Mouse (Mus musculus) hindbrain, postnatal 0 days (tissue): ENCODE data around the gene Taf1c. TPM values are rescaled to one million over a fixed set of nuclear protein-coding genes. Genes with fewer than 3 reads are reported as not detected.

Experiments
- ATAC-seq: fragments of 200-750 bp; cut with Nextera tagmentation; 2 replicates; pipeline ENCODE4 v1.8.0; 2017; ENCODE audit warnings: mild to moderate bottlenecking, moderate TSS enrichment, moderate library complexity
- DNase-seq: peaks from one replicate; pipeline ENCODE4 v3.0.0-alpha.2; 2015; ENCODE audit warnings: low spot score
- H3K27ac ChIP-seq: fragments of 300-500 bp; sonication (generic); 2 replicates; pipeline ENCODE4 v1.5.1; 2014; ENCODE audit warnings: mild to moderate bottlenecking
- H3K27me3 ChIP-seq: fragments of 300-500 bp; sonication (generic); 2 replicates; pipeline ENCODE4 v1.6.1; 2014; ENCODE audit warnings: low read length, mixed read lengths; ENCODE audit not compliant: insufficient read depth
- H3K36me3 ChIP-seq: fragments of 300-500 bp; sonication (generic); 2 replicates; pipeline ENCODE4 v1.6.1; 2014; ENCODE audit warnings: low read length, mixed read lengths; ENCODE audit not compliant: insufficient read depth
- H3K4me1 ChIP-seq: fragments of 300-500 bp; sonication (generic); 2 replicates; pipeline ENCODE4 v1.6.1; 2014; ENCODE audit warnings: antibody characterized with exemption, low read length, mixed read lengths; ENCODE audit not compliant: insufficient read depth
- H3K4me2 ChIP-seq: fragments of 300-500 bp; sonication (generic); 2 replicates; pipeline ENCODE4 v1.6.1; 2014; ENCODE audit warnings: low read depth, mild to moderate bottlenecking, low read length, moderate library complexity, mixed read lengths
- H3K4me3 ChIP-seq: fragments of 300-500 bp; sonication (generic); 2 replicates; pipeline ENCODE4 v1.5.1; 2014; ENCODE audit warnings: low read length
- H3K9ac ChIP-seq: fragments of 300-500 bp; sonication (generic); replicated peaks from 2 replicates; pipeline ENCODE4 v1.6.1; 2014; ENCODE audit warnings: mild to moderate bottlenecking, low read length, moderate library complexity, mixed read lengths
- H3K9me3 ChIP-seq: fragments of 300-500 bp; sonication (generic); 2 replicates; pipeline ENCODE4 v1.6.1; 2016; ENCODE audit warnings: low read length, mixed read lengths
- CTCF ChIP-seq: IDR thresholded peaks from 2 replicates; pipeline ENCODE4 v1.5.1; 2016; ENCODE audit warnings: antibody characterized with exemption, control low read depth, low read depth
- WGBS: fragments of 180-500 bp; shearing (Covaris S2); extraction: QIAGEN DNeasy Blood & Tissue Kit; methylation state at CpG from one replicate; pipeline ENCODE4 v1.1.7; 2014; 5-methylcytosine and 5-hydroxymethylcytosine counted together
- polyA plus RNA-seq: library from polyadenylated mRNA; unstranded; fragments of >200 nt; fragmentation: Nextera tagmentation; extraction: Ambion mirVana; gene quantifications from 2 replicates; pipeline ENCODE4 v1.2.1, GENCODE M21; 2015
- total RNA-seq: library from RNA; depleted of rRNA; stranded (reverse); fragments of >200 nt; gene quantifications from 2 replicates; pipeline ENCODE4 v1.2.3, GENCODE M21; 2014

Taf1c gene
- total and polyA plus RNA-seq, 2 experiments from 2014 or later: 7.9 to 29.7 TPM

- no peak for TF ChIP-seq CTCF
- WGBS: 70% methylated on average over 5 of the region's 5 CpGs
- no peak overlapping the region for H3K4me2 ChIP-seq
- no peaks in the 10 kb centered on the region for H3K4me1 ChIP-seq
- no peaks in the 10 kb centered on the region for H3K36me3 ChIP-seq
- H3K9ac ChIP-seq: no peak overlapping the region
- H3K4me3 ChIP-seq: no peak overlapping the region
- no peak overlapping the region for H3K27ac ChIP-seq
- ATAC-seq (no peak), DNase-seq (no peak)
- H3K9me3 ChIP-seq: no peaks in the 10 kb centered on the region
- H3K27me3 ChIP-seq: no peaks in the 10 kb centered on the region
These were observed 13.9 kb upstream of the Taf1c start for GRCm38 (mm10) chr8:119618887-119619286.

GRCm38 (mm10) chr8:119617586-119617985 is 12.6 kb upstream of the Taf1c start:
- WGBS: 83% methylated on average over 5 of the region's 5 CpGs
- Histone ChIP-seq H3K27me3 (no peaks in the 10 kb centered on the region), H3K9me3 (no peaks in the 10 kb centered on the region), H3K27ac (no peak overlapping the region), H3K4me3 (no peak overlapping the region), H3K9ac (no peak overlapping the region), H3K4me2 (no peak overlapping the region), H3K4me1 (no peaks in the 10 kb centered on the region), H3K36me3 (no peaks in the 10 kb centered on the region)
- no peak for ATAC-seq
- DNase-seq: no peak
- no peak for TF ChIP-seq CTCF

- Histone ChIP-seq H3K4me3 (no peak overlapping the region), H3K36me3 (no peaks in the 10 kb centered on the region), H3K9ac (no peak overlapping the region), H3K27me3 (no peaks in the 10 kb centered on the region), H3K4me1 (no peaks in the 10 kb centered on the region), H3K4me2 (no peak overlapping the region), H3K27ac (no peak overlapping the region), H3K9me3 (no peaks in the 10 kb centered on the region)
- ATAC-seq: no peak
- TF ChIP-seq CTCF: no peak
- no peak for DNase-seq
- 86% methylated on average over 4 of the region's 4 CpGs for WGBS
These were observed 11.8 kb upstream of the Taf1c start for GRCm38 (mm10) chr8:119616811-119617210.

GRCm38 (mm10) chr8:119616358-119616757 is 11.3 kb upstream of the Taf1c start:
- ATAC-seq: no peak
- no peak for TF ChIP-seq CTCF
- 67% methylated on average over 6 of the region's 7 CpGs for WGBS
- Histone ChIP-seq H3K9ac (no peak overlapping the region), H3K27ac (no peak overlapping the region), H3K9me3 (no peaks in the 10 kb centered on the region), H3K27me3 (no peaks in the 10 kb centered on the region), H3K4me1 (no peaks in the 10 kb centered on the region), H3K4me2 (no peak overlapping the region), H3K4me3 (no peak overlapping the region), H3K36me3 (no peaks in the 10 kb centered on the region)
- no peak for DNase-seq

- Histone ChIP-seq H3K4me3 (no peak overlapping the region), H3K27me3 (no peaks in the 10 kb centered on the region), H3K36me3 (no peaks in the 10 kb centered on the region), H3K4me1 (no peaks in the 10 kb centered on the region), H3K9ac (no peak overlapping the region), H3K4me2 (no peak overlapping the region), H3K9me3 (no peaks in the 10 kb centered on the region), H3K27ac (no peak overlapping the region)
- DNase-seq: no peak
- TF ChIP-seq CTCF: no peak
- peak; percentile 27; the same call in 1 of the 2 replicates for ATAC-seq
- 68% methylated on average over 14 of the region's 14 CpGs for whole genome bisulfite sequencing
These were observed 10.1 kb upstream of the Taf1c start for GRCm38 (mm10) chr8:119615096-119615495.

- Histone ChIP-seq H3K4me3 (no peak within 1 kb of the TSS), H3K27me3 (no peaks in the 10 kb centered on the region), H3K4me2 (no peak within 1 kb of the TSS), H3K36me3 (no peaks in the 10 kb centered on the region), H3K27ac (no peak within 1 kb of the TSS), H3K9ac (no peak within 1 kb of the TSS), H3K4me1 (no peaks in the 10 kb centered on the region), H3K9me3 (0 out of 2 replicates have a peak, but pooled peaks cover 3% of the 10 kb centered on the region)
- no peak for DNase-seq
- TF ChIP-seq CTCF: no peak
- WGBS: 84% methylated on average over 26 of the region's 26 CpGs
- ATAC-seq: no peak; the same call in 1 of the 2 replicates
These were observed 7.4 kb upstream of the Taf1c start, which contains the start of gene Adad2 for GRCm38 (mm10) chr8:119612471-119612870. TSS of gene Adad2 (plus strand) at chr8:119612747.

- H3K9me3 ChIP-seq: 0 out of 2 replicates have a peak, but pooled peaks cover 3% of the 10 kb centered on the region
- WGBS: 86% methylated on average over 2 of the region's 2 CpGs
- H3K4me2 ChIP-seq: no peak overlapping the region
- H3K27ac ChIP-seq: no peak overlapping the region
- peaks cover 8% of the 10 kb centered on the region; the same call in 1 of the 2 replicates for H3K4me1 ChIP-seq
- H3K9ac ChIP-seq: no peak overlapping the region
- no peak for ATAC-seq
- H3K36me3 ChIP-seq: peaks cover 12% of the 10 kb centered on the region
- DNase-seq: peak; percentile 30
- H3K4me3 ChIP-seq: no peak overlapping the region
- no peaks in the 10 kb centered on the region for H3K27me3 ChIP-seq
- TF ChIP-seq CTCF: peak; percentile 32
These were observed 1.2 kb upstream of the Taf1c start for GRCm38 (mm10) chr8:119606224-119606623.
